Mouse (Mus musculus): ENCODE measurements around the gene Ppp4r3a.

- TF ChIP-seq POLR2A (IDR thresholded peaks at IDR 0.05; ENCODE audit: extremely low read depth, insufficient read depth, low read length) (no peak), CTCF (IDR thresholded peaks at IDR 0.05; ENCODE audit: extremely low read depth, insufficient read depth, low read length) (no peak)
These were observed 64.1 kb downstream of the Ppp4r3a start for GRCm38 (mm10) chr12:101019443-101019842.
